Mouse (Mus musculus): ENCODE data around the gene Wasf3.
"Not testable (repeated sequence)": the region's sequence is repeated elsewhere in the genome, so short reads cannot be mapped to it uniquely, and the experiment has no call there.

Gene Wasf3

DNA sequence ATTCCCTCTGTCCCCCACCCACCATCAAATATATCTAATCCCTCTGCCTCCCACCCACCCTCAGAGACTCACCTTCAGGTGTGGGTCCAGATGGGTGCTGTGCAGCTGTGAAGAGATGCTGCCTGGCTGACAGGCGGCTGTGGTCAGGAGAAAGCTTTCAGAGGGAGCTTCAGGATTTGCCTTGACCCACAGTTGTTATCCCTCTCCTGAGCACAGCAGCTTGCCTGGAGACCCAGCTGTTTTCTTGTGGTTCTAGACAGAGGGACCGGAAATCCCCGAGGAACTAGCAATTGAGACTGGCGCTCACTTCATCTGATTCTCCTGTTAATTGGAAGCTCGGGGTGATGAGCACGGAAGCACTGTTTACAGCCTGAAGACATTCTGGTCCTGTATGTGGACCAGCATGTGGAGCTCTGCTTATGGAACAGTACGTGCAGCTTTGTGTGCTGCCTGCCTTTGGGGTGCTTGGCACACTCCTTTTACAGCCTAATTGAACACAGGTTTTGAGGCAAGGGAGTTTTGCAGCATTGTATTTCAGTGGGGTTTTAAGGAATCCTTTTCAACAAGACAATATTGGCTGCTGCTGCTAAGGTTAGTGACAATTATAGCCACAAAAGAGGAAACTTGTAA is 54.5 kb downstream of the Wasf3 start:
- intact Hi-C loops (cut with DNase I) = no loop called here

DNA sequence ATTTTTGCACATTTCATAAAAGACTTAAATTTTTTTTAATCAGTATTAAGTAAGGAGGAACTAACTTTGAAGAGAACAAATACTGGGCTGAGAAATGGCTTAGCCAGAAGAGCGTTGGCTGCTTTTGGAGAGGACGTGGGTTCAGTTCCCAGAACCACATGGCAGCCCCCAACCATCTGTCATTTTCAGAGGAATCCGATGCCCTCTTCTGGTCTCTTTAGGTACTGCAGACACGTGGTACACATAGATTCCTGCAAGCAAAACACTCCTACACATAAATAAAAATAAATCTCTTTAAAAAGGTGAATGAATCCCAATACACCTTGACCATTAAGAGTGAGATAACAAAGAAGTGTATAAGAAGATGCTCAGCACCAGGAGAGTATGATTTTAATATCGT is 55.5 kb downstream of the Wasf3 start:
- intact Hi-C loops (cut with DNase I) = no loop called here

DNA sequence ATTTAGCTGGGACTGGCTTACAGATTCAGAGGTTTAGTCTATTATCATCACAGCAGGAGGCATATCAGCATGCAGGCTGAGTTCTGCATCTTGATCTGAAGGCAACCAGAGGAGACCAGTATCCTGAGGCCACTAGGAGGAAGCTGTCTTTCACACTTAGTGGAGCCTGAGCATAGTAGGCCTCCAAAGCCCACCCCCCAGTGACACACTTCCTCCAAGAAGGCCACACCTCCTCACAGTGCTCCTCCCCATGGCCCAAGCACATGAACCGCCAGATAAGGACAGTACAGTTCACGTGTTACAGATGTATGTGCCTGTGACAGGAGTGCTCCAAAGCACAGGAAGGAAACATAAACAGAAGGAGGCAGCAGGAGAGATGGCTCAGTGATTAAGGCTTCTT is 58.0 kb downstream of the Wasf3 start:
- intact Hi-C loops (cut with DNase I) = no loop called here

DNA sequence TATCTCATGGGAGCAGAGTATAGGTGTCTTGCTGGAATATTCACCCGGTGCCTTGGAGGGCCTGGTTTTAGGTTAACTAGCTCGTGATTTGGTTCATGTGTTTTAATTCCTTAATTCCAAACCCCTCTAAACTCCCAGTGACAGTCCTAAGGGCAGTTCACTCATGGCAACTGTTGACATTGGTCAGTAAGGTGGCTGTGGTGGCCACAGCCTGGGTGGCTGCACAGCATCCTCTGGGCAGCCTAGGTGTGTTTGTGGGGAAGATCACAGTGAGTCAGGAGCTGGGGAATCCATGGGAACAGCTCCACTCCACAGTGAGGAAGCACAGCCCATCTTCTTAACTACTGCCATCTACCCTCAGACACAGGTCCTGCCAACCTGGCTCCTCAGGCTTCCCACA is 61.8 kb downstream of the Wasf3 start:
- intact Hi-C loops (cut with DNase I) = no loop called here

DNA sequence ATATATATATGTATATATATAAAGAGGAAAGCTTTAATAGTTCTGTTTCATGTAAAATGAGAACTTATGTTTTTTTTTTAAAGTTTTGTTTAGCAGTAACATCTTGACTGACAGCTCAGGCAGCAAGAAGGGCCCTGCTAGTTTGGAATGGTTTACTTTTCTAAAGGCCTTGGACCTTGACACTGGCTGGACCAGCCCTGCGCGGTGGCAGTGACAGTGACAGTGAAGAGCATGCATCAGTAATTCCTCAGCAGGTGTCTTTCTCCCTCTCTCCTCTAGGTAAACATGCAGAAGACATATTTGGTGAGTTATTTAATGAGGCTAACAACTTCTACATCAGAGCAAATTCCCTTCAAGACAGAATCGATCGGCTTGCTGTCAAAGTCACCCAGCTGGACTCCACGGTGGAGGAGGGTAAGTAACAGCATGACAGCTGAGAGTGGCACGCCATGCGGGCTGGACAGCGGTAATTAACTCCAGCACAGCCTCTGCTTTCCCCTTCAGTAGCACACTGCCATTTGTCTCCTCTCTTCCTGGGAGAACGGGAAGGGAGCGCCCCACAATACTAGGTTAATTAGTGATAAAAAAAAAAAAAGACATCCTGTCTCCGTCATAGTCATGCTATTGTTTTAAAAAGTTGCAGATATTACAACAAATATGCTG is 66.9 kb downstream of the Wasf3 start:
- intact Hi-C loops (cut with DNase I) = no loop called here

DNA sequence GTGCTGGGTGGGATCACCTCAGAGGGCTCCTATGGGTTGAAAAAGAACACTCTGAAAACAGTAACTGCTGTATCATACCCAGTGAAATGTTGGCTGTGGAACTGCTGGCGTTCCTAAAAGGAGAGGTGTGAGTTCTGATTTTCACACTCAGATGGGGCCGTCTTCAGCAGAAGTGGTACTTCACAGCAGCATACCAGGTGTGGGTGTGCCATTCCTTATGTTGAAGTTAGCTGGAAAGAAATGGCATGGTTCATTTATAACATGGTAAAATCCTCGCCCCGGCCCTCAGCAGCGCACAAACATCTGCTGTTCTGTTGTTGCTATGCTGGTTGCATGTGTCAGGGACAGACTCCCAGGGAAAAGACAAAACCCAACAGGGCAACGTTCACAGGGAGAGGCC is 68.8 kb downstream of the Wasf3 start:
- intact Hi-C loops (cut with DNase I) = no loop called here

DNA sequence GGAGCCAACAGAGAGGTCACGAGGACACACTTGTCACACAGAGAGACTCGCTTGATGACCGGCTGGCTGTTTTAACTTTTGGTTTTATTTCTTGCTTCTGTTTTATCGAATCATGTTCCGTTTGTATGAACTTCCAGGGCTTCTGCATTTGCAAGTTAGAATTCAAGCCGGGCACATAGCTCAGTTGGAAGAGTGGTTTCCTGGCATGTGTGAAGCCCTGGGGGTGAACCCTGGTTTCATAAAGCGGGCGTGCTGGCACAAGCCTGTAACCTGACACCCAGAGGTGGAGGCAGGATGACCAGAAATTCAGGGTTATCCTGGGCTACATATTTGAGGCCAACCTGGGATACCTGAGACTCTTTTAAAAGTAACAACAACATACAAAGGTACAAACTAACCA is 76.8 kb downstream of the Wasf3 start:
- intact Hi-C loops (cut with DNase I) = no loop called here

DNA sequence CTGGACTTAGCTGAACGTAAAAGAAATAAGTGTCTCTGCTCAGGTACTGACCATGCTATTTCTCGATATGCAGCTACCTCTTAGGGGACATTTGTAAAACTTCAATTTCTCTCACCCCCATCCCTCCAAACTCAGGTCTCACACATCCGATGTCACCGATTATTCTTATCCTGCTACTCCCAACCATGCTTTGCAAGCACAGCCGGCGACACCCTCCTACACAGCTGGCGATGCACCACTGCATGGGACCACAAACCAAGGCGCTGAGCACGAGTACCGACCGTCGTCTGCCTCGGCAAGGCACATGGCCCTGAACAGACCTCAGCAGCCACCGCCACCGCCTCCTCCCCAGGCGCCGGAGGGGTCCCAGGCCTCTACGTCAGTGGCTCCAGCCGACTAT is 81.9 kb downstream of the Wasf3 start:
- intact Hi-C loops (cut with DNase I) = no loop called here

DNA sequence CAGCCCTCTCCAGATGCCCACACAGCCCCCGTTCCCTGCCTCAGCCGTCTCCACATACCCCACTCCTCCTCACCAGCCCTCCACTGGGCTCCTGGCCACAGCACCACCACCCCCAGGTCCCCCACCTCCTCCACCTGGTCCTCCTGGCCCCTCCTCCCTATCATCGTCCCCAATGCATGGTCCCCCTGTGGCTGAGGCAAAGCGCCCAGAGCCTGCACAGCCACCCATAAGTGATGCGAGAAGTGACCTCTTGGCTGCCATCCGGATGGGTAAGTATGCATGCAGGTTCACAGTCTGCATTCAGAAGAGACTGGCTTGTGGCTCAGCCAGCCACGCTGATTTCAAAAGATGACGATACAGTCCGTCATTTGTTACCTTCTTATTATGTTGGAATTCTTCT is 83.5 kb downstream of the Wasf3 start:
- intact Hi-C loops (cut with DNase I) = no loop called here

DNA sequence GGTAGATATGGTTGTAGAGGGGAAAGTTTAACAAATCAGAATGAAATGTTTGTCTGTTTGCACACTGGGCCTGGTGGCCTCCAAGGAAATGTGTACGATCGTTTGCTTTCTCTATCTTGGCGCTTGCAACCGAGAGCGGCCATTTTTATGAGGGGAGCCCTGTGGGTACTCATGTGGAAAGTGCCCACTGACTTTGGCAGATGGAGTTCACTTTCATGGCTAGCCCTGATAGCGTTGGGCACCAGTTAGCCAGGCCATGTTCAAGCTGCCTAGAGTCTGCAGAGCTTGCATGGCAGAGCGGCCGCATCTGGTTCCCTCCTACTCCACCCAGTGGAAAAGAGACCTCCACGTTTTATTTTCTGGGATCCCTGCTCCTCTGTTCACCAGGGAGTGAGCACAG is 86.0 kb downstream of the Wasf3 start:
- intact Hi-C loops (cut with DNase I) = loop anchor here (10.0 kb wide), 1 partner anchor 136 kb away; no protein-coding TSS in a partner anchor

DNA sequence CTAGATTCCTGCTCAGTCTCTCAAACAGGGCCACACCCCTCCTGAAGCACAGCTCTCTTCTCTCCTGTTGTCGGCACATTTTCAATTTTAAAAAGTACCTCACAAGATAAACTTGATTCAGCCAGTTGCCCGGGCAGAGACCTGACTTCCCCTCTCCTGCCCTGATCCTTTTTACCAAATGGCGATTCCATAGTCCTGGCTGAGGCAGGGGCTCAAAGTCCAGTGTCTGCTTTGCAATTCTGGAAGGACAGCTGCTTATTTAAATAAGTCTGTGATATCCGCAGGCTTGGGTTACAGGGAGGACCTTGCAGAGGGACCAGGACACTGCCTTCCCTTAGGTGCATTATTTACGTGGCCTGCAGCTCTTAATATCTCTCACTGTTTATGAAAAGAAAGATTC is 86.5 kb downstream of the Wasf3 start:
- intact Hi-C loops (cut with DNase I) = loop anchor here (10.0 kb wide), 1 partner anchor 137 kb away; no protein-coding TSS in a partner anchor

DNA sequence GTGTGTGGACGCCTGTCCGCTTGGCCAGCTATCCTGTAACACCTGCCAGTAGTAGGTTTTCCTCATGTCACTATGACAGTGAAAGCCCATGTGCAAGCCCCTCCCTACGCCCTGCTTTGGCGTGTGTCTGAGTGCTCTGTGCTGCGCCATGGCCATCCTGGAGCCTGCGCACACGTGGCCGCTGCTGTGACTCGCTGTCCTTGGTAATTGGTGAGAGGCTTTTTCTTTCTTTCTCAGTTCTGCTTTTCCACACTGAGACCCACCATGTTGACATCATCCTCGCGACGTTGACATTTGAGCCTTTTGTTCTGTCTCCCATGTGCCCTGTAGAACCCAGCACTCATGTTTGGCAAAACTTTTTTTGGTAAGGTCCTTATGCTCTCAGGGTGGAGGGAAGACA is 87.0 kb downstream of the Wasf3 start:
- intact Hi-C loops (cut with DNase I) = loop anchor here (10.0 kb wide), 1 partner anchor 137 kb away; no protein-coding TSS in a partner anchor

DNA sequence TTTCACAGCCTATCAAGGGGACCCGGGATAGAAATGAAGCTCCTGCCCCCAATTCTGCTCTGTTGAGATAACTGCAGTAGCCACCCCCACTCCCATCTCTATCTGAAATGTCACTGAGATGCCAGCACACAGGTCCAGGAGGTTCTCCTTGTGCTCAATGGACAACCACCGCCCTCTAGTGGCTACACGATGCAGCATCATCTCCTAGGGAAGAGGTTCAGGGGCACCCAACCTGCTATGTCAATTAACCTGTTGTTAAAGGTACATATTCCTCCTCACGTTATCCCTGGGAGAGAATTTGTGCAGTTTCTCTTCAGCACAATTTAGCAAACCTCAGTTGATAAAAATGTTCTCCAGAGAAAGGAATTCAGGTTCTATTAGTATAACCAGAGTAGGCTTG is 94.8 kb downstream of the Wasf3 start:
- intact Hi-C loops (cut with DNase I) = loop anchor here (10.0 kb wide), 1 partner anchor 145 kb away; no protein-coding TSS in a partner anchor

DNA sequence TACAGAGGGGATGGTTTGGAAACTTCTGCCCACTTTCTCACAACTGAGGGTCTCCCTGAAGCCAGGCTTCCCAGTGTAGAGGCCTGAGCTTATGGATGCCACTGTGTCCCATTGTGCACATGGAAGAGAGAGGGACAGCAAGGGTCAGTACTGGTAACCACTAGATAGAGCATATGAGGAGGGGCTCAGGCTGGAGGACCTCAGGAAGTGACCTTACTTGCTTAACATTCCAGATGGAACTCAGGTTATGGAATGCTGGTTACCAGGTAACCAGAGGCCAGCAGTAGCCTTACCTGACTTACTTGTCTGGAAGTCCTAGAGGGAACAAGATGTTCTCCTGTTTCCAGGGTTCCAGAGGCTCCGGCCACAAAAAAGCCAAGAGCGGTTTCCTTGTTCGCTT is 96.9 kb downstream of the Wasf3 start, which contains the start of gene Gm6408:
Gene Gm6408 (plus strand): TSS at position 301 of the 400 bp plus-strand sequence.
- intact Hi-C loops (cut with DNase I) = not testable (repeated sequence)

DNA sequence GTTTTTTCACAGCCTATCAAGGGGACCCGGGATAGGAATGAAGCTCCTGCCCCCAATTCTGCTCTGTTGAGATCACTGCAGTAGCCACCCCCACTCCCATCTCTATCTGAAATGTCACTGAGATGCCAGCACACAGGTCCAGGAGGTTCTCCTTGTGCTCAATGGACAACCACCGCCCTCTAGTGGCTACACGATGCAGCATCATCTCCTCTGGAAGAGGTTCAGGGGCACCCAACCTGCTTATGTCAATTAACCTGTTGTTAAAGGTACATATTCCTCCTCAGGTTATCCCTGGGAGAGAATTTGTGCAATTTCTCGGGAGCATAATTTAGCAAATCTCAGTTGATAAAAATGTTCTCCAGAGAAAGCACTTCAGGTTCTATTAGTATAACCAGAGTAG is 104.2 kb downstream of the Wasf3 start:
- intact Hi-C loops (cut with DNase I) = not testable (repeated sequence)

DNA sequence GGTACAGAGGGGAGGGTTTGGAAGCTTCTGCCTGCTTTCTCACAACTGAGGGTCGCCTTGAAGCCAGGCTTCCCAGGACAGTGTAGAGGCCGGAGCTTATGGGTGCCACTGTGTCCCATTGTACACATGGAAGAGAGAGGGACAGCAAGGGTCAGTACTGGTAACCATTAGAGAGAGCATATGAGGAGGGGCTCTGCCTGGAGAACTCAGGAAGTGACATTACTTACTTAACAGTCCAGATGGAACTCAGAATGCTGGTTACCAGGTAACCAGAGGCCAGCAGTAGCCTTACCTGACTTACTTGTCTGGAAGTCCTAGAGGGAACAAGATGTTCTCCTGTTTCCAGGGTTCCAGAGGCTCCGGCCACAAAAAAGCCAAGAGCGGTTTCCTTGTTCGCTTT is 106.3 kb downstream of the Wasf3 start, which contains the start of gene Gm6370:
Gene Gm6370 (plus strand): TSS at position 301 of the 400 bp plus-strand sequence.
- intact Hi-C loops (cut with DNase I) = not testable (repeated sequence)

DNA sequence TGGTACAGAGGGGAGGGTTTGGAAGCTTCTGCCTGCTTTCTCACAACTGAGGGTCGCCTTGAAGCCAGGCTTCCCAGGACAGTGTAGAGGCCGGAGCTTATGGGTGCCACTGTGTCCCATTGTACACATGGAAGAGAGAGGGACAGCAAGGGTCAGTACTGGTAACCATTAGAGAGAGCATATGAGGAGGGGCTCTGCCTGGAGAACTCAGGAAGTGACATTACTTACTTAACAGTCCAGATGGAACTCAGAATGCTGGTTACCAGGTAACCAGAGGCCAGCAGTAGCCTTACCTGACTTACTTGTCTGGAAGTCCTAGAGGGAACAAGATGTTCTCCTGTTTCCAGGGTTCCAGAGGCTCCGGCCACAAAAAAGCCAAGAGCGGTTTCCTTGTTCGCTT is 117.3 kb downstream of the Wasf3 start, which contains the start of gene 4930449I24Rik:
Gene 4930449I24Rik (plus strand): TSS at position 301 of the 400 bp plus-strand sequence.
- intact Hi-C loops (cut with DNase I) = not testable (repeated sequence)

DNA sequence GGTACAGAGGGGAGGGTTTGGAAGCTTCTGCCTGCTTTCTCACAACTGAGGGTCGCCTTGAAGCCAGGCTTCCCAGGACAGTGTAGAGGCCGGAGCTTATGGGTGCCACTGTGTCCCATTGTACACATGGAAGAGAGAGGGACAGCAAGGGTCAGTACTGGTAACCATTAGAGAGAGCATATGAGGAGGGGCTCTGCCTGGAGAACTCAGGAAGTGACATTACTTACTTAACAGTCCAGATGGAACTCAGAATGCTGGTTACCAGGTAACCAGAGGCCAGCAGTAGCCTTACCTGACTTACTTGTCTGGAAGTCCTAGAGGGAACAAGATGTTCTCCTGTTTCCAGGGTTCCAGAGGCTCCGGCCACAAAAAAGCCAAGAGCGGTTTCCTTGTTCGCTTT is 129.0 kb downstream of the Wasf3 start, which contains the start of gene Gm3402:
Gene Gm3402 (plus strand): TSS at position 301 of the 400 bp plus-strand sequence.
- intact Hi-C loops (cut with DNase I) = not testable (repeated sequence)
